Mouse (Mus musculus): ENCODE data around the gene Il27. TPM values are rescaled to one million over a fixed set of nuclear protein-coding genes. Genes with fewer than 3 reads are reported as not detected.

The Il27 gene
- total RNA-seq, 1 experiment: not detected

DNA sequence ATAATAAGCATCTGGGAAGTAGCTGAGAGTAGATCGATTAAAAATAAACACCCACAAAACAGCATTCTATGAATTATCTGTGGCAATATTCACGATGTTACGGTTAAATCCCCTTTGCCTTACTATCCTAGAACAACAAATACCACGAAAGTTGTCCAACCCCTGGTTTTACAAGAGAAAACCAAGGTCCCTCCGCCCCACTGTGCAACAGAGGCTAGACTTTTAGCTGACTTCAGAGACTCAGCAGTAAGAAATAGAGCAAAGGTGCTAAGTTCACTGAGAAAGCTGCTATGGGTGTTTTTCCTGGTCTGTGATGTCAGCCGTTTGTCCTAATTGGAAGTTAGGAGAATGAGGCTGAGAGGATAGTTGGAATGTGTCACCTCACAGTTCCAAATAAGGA, 11.0 kb downstream of the Il27 start:
- no peak for DNase-seq (ENCODE audit: low read depth, low spot score)
- Histone ChIP-seq H3K27ac (ENCODE audit: insufficient read depth, low read depth, low read length, poor library complexity, severe bottlenecking) (no peak overlapping the region), H3K4me3 (ENCODE audit: insufficient read depth in 1 of 2, low read depth in 1 of 2, low read length in 2 of 2, poor library complexity in 1 of 2, severe bottlenecking in 1 of 2) (peak overlapping the region; percentile 74), H3K36me3 (ENCODE audit: control insufficient read depth, insufficient read depth, low read length, poor library complexity, severe bottlenecking) (0 out of 2 replicates have a peak, but pooled peaks cover 3% of the 10 kb centered on the region), H3K9me3 (ENCODE audit: control insufficient read depth, insufficient read depth, low read depth, low read length) (no peaks in the 10 kb centered on the region), H3K9ac (ENCODE audit: insufficient read depth, low read depth, low read length, poor library complexity, severe bottlenecking) (peak overlapping the region; percentile 90), H3K4me1 (ENCODE audit: control insufficient read depth in 2 of 2, insufficient read depth in 2 of 2, low read length in 2 of 2, poor library complexity in 1 of 2) (peaks cover 0 to 12% of the 10 kb centered on the region in 2 experiments; a peak in 1 of 4 replicates)
- TF ChIP-seq ZC3H11A (IDR thresholded peaks at IDR 0.05; ENCODE audit: borderline replicate concordance, low read depth, low read length): no peak
- no peak for TF ChIP-seq MAFK (IDR thresholded peaks at IDR 0.05; ENCODE audit: insufficient read depth, low read depth, low read length)
- no peak for TF ChIP-seq CHD2 (IDR thresholded peaks at IDR 0.05; ENCODE audit: low read depth, low read length)
- no peak for TF ChIP-seq HCFC1 (IDR thresholded peaks at IDR 0.05; ENCODE audit: borderline replicate concordance, insufficient read depth, low read length)
- TF ChIP-seq ZNF384 (IDR thresholded peaks at IDR 0.05; ENCODE audit: low read depth, low read length): no peak
- in situ Hi-C loops (cut with MboI; ENCODE audit: low sequenced_read_pairs in 2 of 2, unreplicated experiment in 2 of 2): no loop called here

DNA sequence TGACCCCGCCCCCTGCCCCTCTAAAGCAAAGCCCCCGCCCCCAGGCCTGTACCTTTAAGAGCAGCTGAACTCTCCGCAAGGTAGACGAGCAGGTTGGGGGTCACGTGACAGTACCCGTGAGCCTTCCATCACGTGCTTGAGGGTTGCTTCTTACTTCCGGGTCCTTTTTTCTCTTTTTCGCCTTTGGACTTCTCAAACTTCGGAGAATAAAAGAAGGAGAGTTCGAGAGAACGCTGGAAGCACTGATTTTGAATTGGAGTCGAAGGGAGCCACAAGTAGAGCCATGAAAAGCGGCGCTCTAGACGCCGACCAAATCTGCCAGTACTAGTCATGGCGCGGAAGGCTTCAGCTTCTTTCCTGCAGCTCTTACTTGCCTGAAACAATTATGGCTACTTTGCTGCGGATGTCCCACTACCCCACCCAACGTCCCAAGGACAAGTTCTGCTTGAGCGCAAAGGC, 11.5 kb downstream of the Il27 start:
- Histone ChIP-seq H3K4me3 (ENCODE audit: insufficient read depth in 1 of 2, low read depth in 1 of 2, low read length in 2 of 2, poor library complexity in 1 of 2, severe bottlenecking in 1 of 2) (peak overlapping the region; percentile 74), H3K27ac (ENCODE audit: insufficient read depth, low read depth, low read length, poor library complexity, severe bottlenecking) (peak overlapping the region; percentile 90), H3K4me1 (ENCODE audit: control insufficient read depth in 2 of 2, insufficient read depth in 2 of 2, low read length in 2 of 2, poor library complexity in 1 of 2) (peaks cover 0 to 10% of the 10 kb centered on the region in 2 experiments; a peak in 1 of 4 replicates), H3K36me3 (ENCODE audit: control insufficient read depth, insufficient read depth, low read length, poor library complexity, severe bottlenecking) (0 out of 2 replicates have a peak, but pooled peaks cover 3% of the 10 kb centered on the region), H3K9me3 (ENCODE audit: control insufficient read depth, insufficient read depth, low read depth, low read length) (no peaks in the 10 kb centered on the region), H3K9ac (ENCODE audit: insufficient read depth, low read depth, low read length, poor library complexity, severe bottlenecking) (peak overlapping the region; percentile 90)
- in situ Hi-C loops (cut with MboI; ENCODE audit: low sequenced_read_pairs in 2 of 2, unreplicated experiment in 2 of 2): no loop called here
- peak; percentile 87 for TF ChIP-seq HCFC1 (IDR thresholded peaks at IDR 0.05; ENCODE audit: borderline replicate concordance, insufficient read depth, low read length)
- no peak for TF ChIP-seq ZNF384 (IDR thresholded peaks at IDR 0.05; ENCODE audit: low read depth, low read length)
- DNase-seq (ENCODE audit: low read depth, low spot score): peak; percentile 91

DNA sequence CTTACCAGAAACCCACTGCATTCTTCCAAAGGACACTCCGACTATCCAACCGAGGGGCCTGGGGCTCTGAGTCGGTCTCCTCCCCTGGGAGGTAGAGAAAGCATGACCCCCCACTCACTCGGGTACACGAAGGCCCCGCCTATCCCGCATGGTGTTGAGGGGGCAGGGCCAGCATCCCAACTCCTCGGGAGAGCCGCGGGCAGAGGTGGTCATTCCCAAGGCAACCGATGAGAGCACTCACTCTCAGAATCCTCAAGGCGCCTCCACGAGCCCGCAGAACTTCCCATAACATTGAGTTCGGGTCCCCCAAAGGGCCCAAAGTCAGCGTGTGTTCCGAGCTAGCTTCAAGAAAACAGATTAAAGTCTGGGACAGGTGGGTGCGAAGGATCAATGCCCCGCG, 12.0 kb downstream of the Il27 start:
- Histone ChIP-seq H3K9me3 (ENCODE audit: control insufficient read depth, insufficient read depth, low read depth, low read length) (no peaks in the 10 kb centered on the region), H3K27ac (ENCODE audit: insufficient read depth, low read depth, low read length, poor library complexity, severe bottlenecking) (no peak overlapping the region), H3K4me3 (ENCODE audit: insufficient read depth in 1 of 2, low read depth in 1 of 2, low read length in 2 of 2, poor library complexity in 1 of 2, severe bottlenecking in 1 of 2) (peak overlapping the region; percentile 64 to 74), H3K4me1 (ENCODE audit: control insufficient read depth in 2 of 2, insufficient read depth in 2 of 2, low read length in 2 of 2, poor library complexity in 1 of 2) (peaks cover 0 to 10% of the 10 kb centered on the region in 2 experiments; a peak in 1 of 4 replicates), H3K9ac (ENCODE audit: insufficient read depth, low read depth, low read length, poor library complexity, severe bottlenecking) (peak overlapping the region; percentile 72), H3K36me3 (ENCODE audit: control insufficient read depth, insufficient read depth, low read length, poor library complexity, severe bottlenecking) (0 out of 2 replicates have a peak, but pooled peaks cover 3% of the 10 kb centered on the region)
- DNase-seq (ENCODE audit: low read depth, low spot score): no peak
- in situ Hi-C loops (cut with MboI; ENCODE audit: low sequenced_read_pairs in 2 of 2, unreplicated experiment in 2 of 2): no loop called here
- TF ChIP-seq HCFC1 (IDR thresholded peaks at IDR 0.05; ENCODE audit: borderline replicate concordance, insufficient read depth, low read length) (no peak), ZNF384 (IDR thresholded peaks at IDR 0.05; ENCODE audit: low read depth, low read length) (no peak), ZC3H11A (IDR thresholded peaks at IDR 0.05; ENCODE audit: borderline replicate concordance, low read depth, low read length) (no peak), MAFK (IDR thresholded peaks at IDR 0.05; ENCODE audit: insufficient read depth, low read depth, low read length) (no peak), CHD2 (IDR thresholded peaks at IDR 0.05; ENCODE audit: low read depth, low read length) (no peak)

DNA sequence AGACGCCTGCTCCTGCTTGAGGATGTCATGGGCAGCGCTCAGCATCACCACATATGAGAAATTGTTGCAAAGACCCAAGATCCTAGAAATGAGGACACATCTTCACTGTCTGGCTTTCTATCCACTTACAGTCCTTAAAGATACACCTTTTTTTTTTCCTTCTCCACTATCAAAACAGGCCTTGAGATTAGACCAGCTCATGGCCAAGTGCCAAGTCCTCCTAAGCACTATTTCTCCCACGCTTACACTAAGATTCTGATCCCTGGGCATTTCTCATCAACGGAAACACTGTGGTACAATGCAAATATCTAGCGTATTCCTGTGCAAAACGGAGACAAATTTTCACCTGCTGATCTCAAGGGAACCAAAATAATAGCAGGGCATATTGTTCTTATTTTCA, 13.1 kb downstream of the Il27 start:
- Histone ChIP-seq H3K27ac (ENCODE audit: insufficient read depth, low read depth, low read length, poor library complexity, severe bottlenecking) (no peak overlapping the region), H3K4me1 (ENCODE audit: control insufficient read depth in 2 of 2, insufficient read depth in 2 of 2, low read length in 2 of 2, poor library complexity in 1 of 2) (peaks cover 0 to 10% of the 10 kb centered on the region in 2 experiments; a peak in 1 of 4 replicates), H3K9ac (ENCODE audit: insufficient read depth, low read depth, low read length, poor library complexity, severe bottlenecking) (no peak overlapping the region), H3K4me3 (ENCODE audit: insufficient read depth in 1 of 2, low read depth in 1 of 2, low read length in 2 of 2, poor library complexity in 1 of 2, severe bottlenecking in 1 of 2) (no peak overlapping the region), H3K36me3 (ENCODE audit: control insufficient read depth, insufficient read depth, low read length, poor library complexity, severe bottlenecking) (0 out of 2 replicates have a peak, but pooled peaks cover 3% of the 10 kb centered on the region), H3K9me3 (ENCODE audit: control insufficient read depth, insufficient read depth, low read depth, low read length) (no peaks in the 10 kb centered on the region)
- TF ChIP-seq ZNF384 (IDR thresholded peaks at IDR 0.05; ENCODE audit: low read depth, low read length) (no peak), HCFC1 (IDR thresholded peaks at IDR 0.05; ENCODE audit: borderline replicate concordance, insufficient read depth, low read length) (no peak), MAFK (IDR thresholded peaks at IDR 0.05; ENCODE audit: insufficient read depth, low read depth, low read length) (no peak), ZC3H11A (IDR thresholded peaks at IDR 0.05; ENCODE audit: borderline replicate concordance, low read depth, low read length) (no peak)
- DNase-seq (ENCODE audit: low read depth, low spot score): no peak
- in situ Hi-C loops (cut with MboI; ENCODE audit: low sequenced_read_pairs in 2 of 2, unreplicated experiment in 2 of 2): no loop called here

DNA sequence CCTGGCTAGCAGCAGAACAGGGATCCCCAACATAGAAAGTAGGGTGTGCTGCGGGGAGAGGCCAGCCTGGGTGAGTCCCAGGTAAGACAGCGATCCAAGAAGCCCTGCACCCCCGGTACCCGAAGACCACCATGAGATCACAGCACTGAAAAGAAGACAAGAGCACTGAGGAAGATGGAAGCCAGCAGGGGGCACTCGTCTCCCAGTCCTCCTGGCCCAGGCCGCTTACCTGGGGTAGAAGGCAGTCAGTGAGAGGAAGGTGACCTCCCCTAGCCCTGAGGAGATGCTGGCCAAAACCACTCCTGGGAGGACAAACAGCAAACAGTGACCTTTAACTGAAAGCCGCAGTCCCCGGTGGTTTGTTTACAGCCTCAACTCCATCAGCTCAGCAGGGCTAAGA, 15.6 kb downstream of the Il27 start:
- 0 out of 4 replicates have a peak, but pooled peaks cover 0 to 4% of the 10 kb centered on the region in 2 experiments for H3K4me1 ChIP-seq (ENCODE audit: control insufficient read depth in 2 of 2, insufficient read depth in 2 of 2, low read length in 2 of 2, poor library complexity in 1 of 2)
- H3K9ac ChIP-seq (ENCODE audit: insufficient read depth, low read depth, low read length, poor library complexity, severe bottlenecking): no peak overlapping the region
- no peaks in the 10 kb centered on the region for H3K9me3 ChIP-seq (ENCODE audit: control insufficient read depth, insufficient read depth, low read depth, low read length)
- in situ Hi-C loops (cut with MboI; ENCODE audit: low sequenced_read_pairs in 2 of 2, unreplicated experiment in 2 of 2): no loop called here
- peaks cover 12% of the 10 kb centered on the region for H3K36me3 ChIP-seq (ENCODE audit: control insufficient read depth, insufficient read depth, low read length, poor library complexity, severe bottlenecking)
- H3K27ac ChIP-seq (ENCODE audit: insufficient read depth, low read depth, low read length, poor library complexity, severe bottlenecking): no peak overlapping the region
- H3K4me3 ChIP-seq (ENCODE audit: insufficient read depth in 1 of 2, low read depth in 1 of 2, low read length in 2 of 2, poor library complexity in 1 of 2, severe bottlenecking in 1 of 2): no peak overlapping the region
- TF ChIP-seq ZC3H11A (IDR thresholded peaks at IDR 0.05; ENCODE audit: borderline replicate concordance, low read depth, low read length): no peak
- no peak for TF ChIP-seq CHD2 (IDR thresholded peaks at IDR 0.05; ENCODE audit: low read depth, low read length)
- no peak for TF ChIP-seq MAFK (IDR thresholded peaks at IDR 0.05; ENCODE audit: insufficient read depth, low read depth, low read length)
- no peak for TF ChIP-seq ZNF384 (IDR thresholded peaks at IDR 0.05; ENCODE audit: low read depth, low read length)
- no peak for TF ChIP-seq HCFC1 (IDR thresholded peaks at IDR 0.05; ENCODE audit: borderline replicate concordance, insufficient read depth, low read length)
- no peak for DNase-seq (ENCODE audit: low read depth, low spot score)

Data from ES-E14 (cell line).